Mouse (Mus musculus): ENCODE data around the gene Adamtsl4. TPM values are rescaled to one million over a fixed set of nuclear protein-coding genes. Genes with fewer than 3 reads are reported as not detected.

The Adamtsl4 gene
- polyA plus RNA-seq, 1 experiment, result 4.1 TPM

DNA sequence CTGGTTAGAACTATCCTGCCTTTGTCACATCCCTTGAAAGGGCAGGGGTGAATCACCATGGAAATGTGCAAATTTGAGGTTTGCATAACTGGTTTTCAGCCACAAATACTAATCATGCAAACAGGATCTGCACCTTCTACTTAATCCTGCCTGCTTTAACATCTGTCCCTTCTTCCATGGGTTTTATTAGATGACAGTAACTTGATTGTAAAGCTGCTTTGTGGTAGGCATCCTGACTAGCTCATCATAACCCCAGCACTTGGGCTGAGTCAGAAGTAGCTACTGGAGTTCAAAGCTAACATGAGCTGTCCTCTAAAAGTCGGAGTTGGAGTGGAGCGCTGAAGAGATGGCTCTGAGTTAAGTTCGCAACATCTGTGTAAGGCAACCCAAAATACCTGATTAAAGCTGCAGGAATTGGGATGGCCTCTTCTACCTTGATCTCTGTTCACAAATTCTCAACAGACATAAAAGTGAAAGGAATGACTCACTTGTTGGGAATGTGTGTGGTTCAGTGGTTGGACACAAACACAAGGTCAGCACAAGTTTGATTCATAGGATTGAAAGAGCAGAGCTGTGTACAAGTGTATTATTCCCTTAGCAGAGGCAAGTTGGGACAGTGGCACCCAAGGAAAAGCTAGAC, 23.6 kb downstream of the Adamtsl4 start:
- Histone ChIP-seq H3K36me3 (ENCODE audit: control insufficient read depth, insufficient read depth, low read length) (peaks cover 48% of the 10 kb centered on the region), H3K4me3 (ENCODE audit: control insufficient read depth, insufficient read depth, low read length) (no peak overlapping the region), H3K27me3 (ENCODE audit: control insufficient read depth, insufficient read depth, low read length) (no peaks in the 10 kb centered on the region), H3K27ac (ENCODE audit: control insufficient read depth, insufficient read depth, low read length) (no peak overlapping the region; the same call in 1 of the 2 replicates), H3K4me1 (replicated peaks; ENCODE audit: control insufficient read depth, insufficient read depth, low read length) (peaks cover 47% of the 10 kb centered on the region)
- TF ChIP-seq POLR2A (IDR thresholded peaks at IDR 0.05; ENCODE audit: control insufficient read depth, extremely low read depth, insufficient read depth, low read length, poor library complexity) (no peak), CTCF (IDR thresholded peaks at IDR 0.05; ENCODE audit: borderline replicate concordance, control insufficient read depth, extremely low read depth, insufficient read depth, low read length, poor library complexity) (no peak)
- no peak for DNase-seq
- WGBS, result 84% methylated on average over 3 of the region's 3 CpGs

- 68% methylated on average over 2 of the region's 2 CpGs for WGBS
- Histone ChIP-seq H3K4me3 (ENCODE audit: control insufficient read depth, insufficient read depth, low read length) (no peak overlapping the region), H3K27me3 (ENCODE audit: control insufficient read depth, insufficient read depth, low read length) (no peaks in the 10 kb centered on the region), H3K36me3 (ENCODE audit: control insufficient read depth, insufficient read depth, low read length) (peaks cover 48% of the 10 kb centered on the region), H3K4me1 (replicated peaks; ENCODE audit: control insufficient read depth, insufficient read depth, low read length) (peaks cover 43% of the 10 kb centered on the region), H3K27ac (ENCODE audit: control insufficient read depth, insufficient read depth, low read length) (peak overlapping the region; percentile 43; the same call in 1 of the 2 replicates)
- TF ChIP-seq POLR2A (IDR thresholded peaks at IDR 0.05; ENCODE audit: control insufficient read depth, extremely low read depth, insufficient read depth, low read length, poor library complexity) (no peak), CTCF (IDR thresholded peaks at IDR 0.05; ENCODE audit: borderline replicate concordance, control insufficient read depth, extremely low read depth, insufficient read depth, low read length, poor library complexity) (no peak)
- DNase-seq, result no peak
These were observed 24.2 kb downstream of the Adamtsl4 start for GRCm38 (mm10) chr3:95663486-95663885.

DNA sequence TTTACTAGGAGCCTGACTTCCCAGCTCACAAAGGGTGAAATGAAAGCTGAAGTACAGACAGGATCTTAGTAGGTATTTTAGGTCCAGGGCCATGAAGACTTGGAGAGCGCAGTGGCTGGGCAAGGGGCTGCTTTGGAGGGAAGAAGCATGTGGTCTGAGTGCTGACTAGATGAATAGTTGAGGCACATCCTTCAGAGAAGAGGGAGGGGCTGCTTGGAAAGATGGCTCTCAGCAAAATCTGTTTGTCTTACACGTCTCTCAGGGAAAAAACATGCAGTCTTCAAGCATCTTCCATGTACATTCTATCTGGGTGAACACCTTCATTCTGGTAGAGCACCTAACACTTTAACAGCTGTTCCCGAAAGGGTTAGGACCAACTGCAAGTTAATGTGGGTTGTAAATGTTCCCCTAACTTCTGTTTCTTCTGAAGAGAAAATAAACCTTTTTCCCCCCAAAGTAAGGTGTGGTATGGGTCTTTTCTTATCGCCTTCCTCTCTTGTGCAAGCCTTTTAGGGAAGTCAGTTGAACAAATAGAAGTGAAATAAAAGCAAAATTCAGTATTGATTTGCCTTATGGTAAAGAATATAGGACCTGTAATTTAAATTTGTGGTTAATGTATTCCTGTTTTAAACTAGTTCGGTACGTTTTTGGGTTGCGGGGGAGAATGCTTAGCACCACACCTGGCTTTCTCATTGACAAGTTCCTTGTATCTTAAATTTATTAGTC, 24.8 kb downstream of the Adamtsl4 start:
- no peak for DNase-seq
- no peak overlapping the region; the same call in 1 of the 2 replicates for H3K4me3 ChIP-seq (ENCODE audit: control insufficient read depth, insufficient read depth, low read length)
- TF ChIP-seq POLR2A (IDR thresholded peaks at IDR 0.05; ENCODE audit: control insufficient read depth, extremely low read depth, insufficient read depth, low read length, poor library complexity) (no peak), CTCF (IDR thresholded peaks at IDR 0.05; ENCODE audit: borderline replicate concordance, control insufficient read depth, extremely low read depth, insufficient read depth, low read length, poor library complexity) (no peak)
- H3K4me1 ChIP-seq (replicated peaks; ENCODE audit: control insufficient read depth, insufficient read depth, low read length), result peaks cover 37% of the 10 kb centered on the region
- 58% methylated on average over 7 of the region's 7 CpGs for WGBS
- peak overlapping the region; percentile 62 for H3K27ac ChIP-seq (ENCODE audit: control insufficient read depth, insufficient read depth, low read length)
- no peaks in the 10 kb centered on the region for H3K27me3 ChIP-seq (ENCODE audit: control insufficient read depth, insufficient read depth, low read length)
- H3K36me3 ChIP-seq (ENCODE audit: control insufficient read depth, insufficient read depth, low read length), result peaks cover 48% of the 10 kb centered on the region

DNA sequence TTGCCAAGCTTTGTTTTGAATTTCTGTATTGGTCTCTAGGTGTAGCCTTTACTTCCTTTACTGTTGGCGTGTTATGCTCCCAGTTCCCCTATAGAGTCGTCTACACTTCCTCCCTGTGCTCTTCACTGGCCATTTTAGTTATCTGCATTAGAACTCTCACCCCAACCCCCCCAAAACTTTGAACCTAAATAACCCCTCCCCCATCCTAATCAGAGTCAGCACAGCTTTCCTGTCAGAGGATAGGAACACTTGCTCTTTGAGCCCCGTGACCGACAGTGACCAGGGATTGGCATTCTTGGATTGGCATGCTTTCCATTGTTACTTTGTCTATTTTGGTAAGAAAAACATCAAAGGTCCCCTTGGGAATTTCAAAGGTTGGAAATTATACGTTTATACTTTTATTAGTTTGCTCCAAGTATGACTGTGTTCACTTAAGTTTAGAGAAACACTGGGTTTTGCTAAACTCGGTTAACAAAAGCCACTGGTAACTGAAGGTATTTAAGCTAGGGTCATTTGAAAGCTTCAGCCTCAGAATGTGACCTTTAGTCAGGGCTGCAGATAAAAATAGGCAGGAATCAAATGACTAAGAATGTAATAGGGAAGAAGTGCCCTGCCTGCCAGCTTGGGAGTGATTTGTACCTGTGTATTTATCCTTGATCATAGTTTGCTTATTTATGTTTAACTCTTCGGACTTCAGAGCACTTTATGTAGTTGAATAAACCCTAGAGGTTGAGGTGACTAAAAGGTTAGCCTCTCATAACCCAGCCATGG, 25.6 kb downstream of the Adamtsl4 start:
- H3K36me3 ChIP-seq (ENCODE audit: control insufficient read depth, insufficient read depth, low read length), result peaks cover 48% of the 10 kb centered on the region
- DNase-seq, result no peak
- no peaks in the 10 kb centered on the region for H3K27me3 ChIP-seq (ENCODE audit: control insufficient read depth, insufficient read depth, low read length)
- no peak overlapping the region; the same call in 1 of the 2 replicates for H3K27ac ChIP-seq (ENCODE audit: control insufficient read depth, insufficient read depth, low read length)
- WGBS, result 42% methylated on average over 7 of the region's 7 CpGs
- peaks cover 34% of the 10 kb centered on the region for H3K4me1 ChIP-seq (replicated peaks; ENCODE audit: control insufficient read depth, insufficient read depth, low read length)
- H3K4me3 ChIP-seq (ENCODE audit: control insufficient read depth, insufficient read depth, low read length), result no peak overlapping the region; the same call in 1 of the 2 replicates
- TF ChIP-seq CTCF (IDR thresholded peaks at IDR 0.05; ENCODE audit: borderline replicate concordance, control insufficient read depth, extremely low read depth, insufficient read depth, low read length, poor library complexity) (no peak), POLR2A (IDR thresholded peaks at IDR 0.05; ENCODE audit: control insufficient read depth, extremely low read depth, insufficient read depth, low read length, poor library complexity) (no peak)

DNA sequence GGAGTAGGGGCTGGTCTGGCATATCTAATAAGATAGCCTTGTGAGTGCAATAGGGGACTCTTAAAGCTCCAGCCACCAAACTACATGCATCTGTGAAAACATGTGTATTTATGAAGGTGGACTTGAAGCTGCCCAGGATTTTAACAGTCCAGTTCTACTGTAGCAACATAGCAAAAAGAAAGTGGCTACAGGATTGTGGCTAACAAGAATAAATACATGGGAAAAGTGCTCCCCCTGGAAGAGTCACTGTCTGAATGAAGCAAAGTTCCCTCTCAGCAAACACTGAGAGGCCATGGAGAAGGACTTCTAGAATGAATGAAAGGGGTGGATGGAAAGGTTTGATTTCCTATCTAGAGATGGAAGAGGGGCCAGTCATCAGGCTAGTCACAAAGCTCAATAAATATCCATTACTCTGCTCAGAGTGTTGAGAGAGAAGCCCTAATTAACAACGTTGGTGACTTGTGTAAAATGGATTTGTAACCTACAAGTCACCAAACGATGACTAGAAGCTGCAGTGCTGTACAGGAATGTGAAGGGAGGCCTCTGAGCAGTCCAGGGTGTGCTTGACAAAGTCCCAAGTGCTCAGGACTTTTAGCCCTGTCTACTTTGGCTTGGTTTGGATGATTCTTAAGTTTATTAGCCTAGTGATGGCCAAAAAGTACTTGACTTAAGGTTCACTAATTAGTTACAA, 26.8 kb downstream of the Adamtsl4 start:
- peaks cover 48% of the 10 kb centered on the region for H3K36me3 ChIP-seq (ENCODE audit: control insufficient read depth, insufficient read depth, low read length)
- WGBS, result 14% methylated on average over 2 of the region's 2 CpGs
- H3K27ac ChIP-seq (ENCODE audit: control insufficient read depth, insufficient read depth, low read length), result peak overlapping the region; percentile 64
- H3K4me3 ChIP-seq (ENCODE audit: control insufficient read depth, insufficient read depth, low read length), result peak overlapping the region; percentile 24; the same call in 1 of the 2 replicates
- TF ChIP-seq POLR2A (IDR thresholded peaks at IDR 0.05; ENCODE audit: control insufficient read depth, extremely low read depth, insufficient read depth, low read length, poor library complexity) (no peak), CTCF (IDR thresholded peaks at IDR 0.05; ENCODE audit: borderline replicate concordance, control insufficient read depth, extremely low read depth, insufficient read depth, low read length, poor library complexity) (no peak)
- DNase-seq, result no peak
- H3K27me3 ChIP-seq (ENCODE audit: control insufficient read depth, insufficient read depth, low read length), result no peaks in the 10 kb centered on the region
- H3K4me1 ChIP-seq (replicated peaks; ENCODE audit: control insufficient read depth, insufficient read depth, low read length), result peaks cover 27% of the 10 kb centered on the region

GRCm38 (mm10) chr3:95659948-95660347, 27.8 kb downstream of the Adamtsl4 start:
- Histone ChIP-seq H3K4me3 (ENCODE audit: control insufficient read depth, insufficient read depth, low read length) (peak overlapping the region; percentile 90), H3K27ac (ENCODE audit: control insufficient read depth, insufficient read depth, low read length) (peak overlapping the region; percentile 77; the same call in 1 of the 2 replicates), H3K36me3 (ENCODE audit: control insufficient read depth, insufficient read depth, low read length) (peaks cover 46% of the 10 kb centered on the region), H3K27me3 (ENCODE audit: control insufficient read depth, insufficient read depth, low read length) (no peaks in the 10 kb centered on the region), H3K4me1 (replicated peaks; ENCODE audit: control insufficient read depth, insufficient read depth, low read length) (peaks cover 21% of the 10 kb centered on the region)
- TF ChIP-seq CTCF (IDR thresholded peaks at IDR 0.05; ENCODE audit: borderline replicate concordance, control insufficient read depth, extremely low read depth, insufficient read depth, low read length, poor library complexity) (no peak), POLR2A (IDR thresholded peaks at IDR 0.05; ENCODE audit: control insufficient read depth, extremely low read depth, insufficient read depth, low read length, poor library complexity) (no peak)
- under 1% methylated on average over 8 of the region's 8 CpGs for WGBS
- no peak for DNase-seq

All from thymus, adult 2 months (tissue).